12 mouse cellular contexts compared by ENCODE assay signal in genomic region chr9:62255896-62256576, GRCm38 (mm10). TPM values are rescaled to one million over a fixed set of nuclear protein-coding genes. Genes with fewer than 3 reads are reported as not detected.
A peak's percentile ranks its signal among the peaks of the same experiment; 100 is the strongest.
DNase-seq lines count a peak whose midpoint lies in the region; ATAC-seq and TF ChIP-seq lines count a peak whose summit lies in the region.
"Had no signal": no experiment of that assay in that cellular context is flagged by ENCODE, and none has a peak within 500 bp of the region (broad histone marks: within the 10 kb centered on the region; RNA-seq: fewer than 3 reads in every experiment).

No protein-coding gene starts in this region.

- H3K9me3 ChIP-seq in neural tube, embryonic 11.5 days (ENCODE audit: control insufficient read depth, low read length), result no peaks in the 10 kb centered on the region
- no peaks in the 10 kb centered on the region for H3K9me3 ChIP-seq in hindbrain, postnatal 0 days (ENCODE audit: low read length)
- no peaks in the 10 kb centered on the region for H3K9me3 ChIP-seq in stomach, embryonic 14.5 days (ENCODE audit: control insufficient read depth, low read depth, low read length)
- H3K9me3 ChIP-seq in liver, embryonic 11.5 days (ENCODE audit: control insufficient read depth, low read length), result no peaks in the 10 kb centered on the region
- H3K9me3 ChIP-seq: embryonic facial prominence, embryonic 13.5 days; neural tube, embryonic 12.5 days had no signal

- no peak for ATAC-seq in neural tube, embryonic 11.5 days (ENCODE audit: insufficient read depth, low FRiP score, low TSS enrichment)
- peak; percentile 38; the same call in 1 of the 2 replicates for ATAC-seq in hindbrain, postnatal 0 days
- ATAC-seq in stomach, embryonic 14.5 days (ENCODE audit: insufficient number of reproducible peaks, insufficient read depth, low FRiP score, low read depth), result no peak
- no peak for ATAC-seq in liver, embryonic 11.5 days (replicated peaks; ENCODE audit: low FRiP score)

- H3K4me3 ChIP-seq in gastrocnemius, adult 2 months, result no peak overlapping the region
- H3K4me3 ChIP-seq in neural tube, embryonic 11.5 days (ENCODE audit: low read depth, low read length), result no peak overlapping the region
- H3K4me3 ChIP-seq in hindbrain, postnatal 0 days (ENCODE audit: low read length), result no peak overlapping the region
- H3K4me3 ChIP-seq in stomach, embryonic 14.5 days (ENCODE audit: low read depth, low read length), result no peak overlapping the region
- no peak overlapping the region for H3K4me3 ChIP-seq in liver, embryonic 11.5 days (ENCODE audit: low read depth, low read length)
- H3K4me3 ChIP-seq: embryonic facial prominence, embryonic 13.5 days; neural tube, embryonic 12.5 days had no signal

- 0 out of 2 replicates have a peak, but pooled peaks have one; percentile 1 for TF ChIP-seq CTCF in gastrocnemius, adult 2 months (IDR thresholded peaks at IDR 0.05)
- peak; percentile 36 for TF ChIP-seq CTCF in hindbrain, postnatal 0 days (IDR thresholded peaks at IDR 0.05; ENCODE audit: low read depth)

- no peaks in the 10 kb centered on the region for H3K36me3 ChIP-seq in neural tube, embryonic 11.5 days (ENCODE audit: control insufficient read depth, insufficient read depth, low read length)
- no peaks in the 10 kb centered on the region for H3K36me3 ChIP-seq in hindbrain, postnatal 0 days (ENCODE audit: insufficient read depth, low read length)
- no peaks in the 10 kb centered on the region for H3K36me3 ChIP-seq in stomach, embryonic 14.5 days (ENCODE audit: control insufficient read depth, insufficient read depth, low read length)
- H3K36me3 ChIP-seq in liver, embryonic 11.5 days (ENCODE audit: control insufficient read depth, insufficient read depth, low read length), result no peaks in the 10 kb centered on the region
- H3K36me3 ChIP-seq: embryonic facial prominence, embryonic 13.5 days; neural tube, embryonic 12.5 days had no signal

- peaks cover 2% of the 10 kb centered on the region; the same call in 1 of the 2 replicates for H3K4me1 ChIP-seq in neural tube, embryonic 11.5 days (ENCODE audit: control insufficient read depth, insufficient read depth, low read length)
- no peaks in the 10 kb centered on the region for H3K4me1 ChIP-seq in hindbrain, postnatal 0 days (ENCODE audit: insufficient read depth, low read length)
- peaks cover 4% of the 10 kb centered on the region; the same call in 1 of the 2 replicates for H3K4me1 ChIP-seq in stomach, embryonic 14.5 days (ENCODE audit: control insufficient read depth, insufficient read depth, low read length)
- H3K4me1 ChIP-seq in liver, embryonic 11.5 days (replicated peaks; ENCODE audit: control insufficient read depth, insufficient read depth, low read length), result no peaks in the 10 kb centered on the region
- H3K4me1 ChIP-seq: embryonic facial prominence, embryonic 13.5 days had no signal

- H3K27ac ChIP-seq in gastrocnemius, adult 2 months, result peak overlapping the region; percentile 50
- peak overlapping the region; percentile 35; the same call in 1 of the 2 replicates for H3K27ac ChIP-seq in neural tube, embryonic 11.5 days (ENCODE audit: low read depth, low read length)
- H3K27ac ChIP-seq in hindbrain, postnatal 0 days, result no peak overlapping the region
- H3K27ac ChIP-seq in stomach, embryonic 14.5 days (ENCODE audit: low read length), result peak overlapping the region; percentile 55; the same call in 1 of the 2 replicates
- no peak overlapping the region for H3K27ac ChIP-seq in liver, embryonic 11.5 days (ENCODE audit: low read depth, low read length)
- H3K27ac ChIP-seq: embryonic facial prominence, embryonic 13.5 days; neural tube, embryonic 12.5 days had no signal

- 57% methylated on average over 9 of the region's 9 CpGs for WGBS in neural tube, embryonic 11.5 days
- 41% methylated on average over 9 of the region's 9 CpGs for WGBS in hindbrain, postnatal 0 days
- WGBS in stomach, embryonic 14.5 days, result 58% methylated on average over 9 of the region's 9 CpGs
- WGBS in liver, embryonic 11.5 days, result 67% methylated on average over 9 of the region's 9 CpGs

- intact Hi-C loops in gastrocnemius, adult 2 months (cut with DNase I), result no loop called here
- intact Hi-C loops in gastrocnemius, postnatal 36 days (cut with DNase I), result no loop called here

- no peaks in the 10 kb centered on the region for H3K27me3 ChIP-seq in neural tube, embryonic 11.5 days (ENCODE audit: control insufficient read depth, insufficient read depth, low read length)
- no peaks in the 10 kb centered on the region for H3K27me3 ChIP-seq in hindbrain, postnatal 0 days (ENCODE audit: insufficient read depth, low read length)
- no peaks in the 10 kb centered on the region for H3K27me3 ChIP-seq in stomach, embryonic 14.5 days (ENCODE audit: control insufficient read depth, insufficient read depth, low read length)
- no peaks in the 10 kb centered on the region for H3K27me3 ChIP-seq in liver, embryonic 11.5 days (replicated peaks; ENCODE audit: control insufficient read depth, insufficient read depth, low read length)
- H3K27me3 ChIP-seq: embryonic facial prominence, embryonic 13.5 days; neural tube, embryonic 12.5 days had no signal

- no peak overlapping the region for H3K4me2 ChIP-seq in neural tube, embryonic 11.5 days (ENCODE audit: low read depth)
- H3K4me2 ChIP-seq in hindbrain, postnatal 0 days (ENCODE audit: low read depth, low read length), result no peak overlapping the region
- H3K4me2 ChIP-seq in stomach, embryonic 14.5 days (replicated peaks; ENCODE audit: low read depth, low read length), result no peak overlapping the region
- no peak overlapping the region for H3K4me2 ChIP-seq in liver, embryonic 11.5 days
- H3K4me2 ChIP-seq: embryonic facial prominence, embryonic 13.5 days; neural tube, embryonic 12.5 days had no signal

- no peak overlapping the region for H3K9ac ChIP-seq in neural tube, embryonic 11.5 days (ENCODE audit: low read length)
- no peak overlapping the region for H3K9ac ChIP-seq in hindbrain, postnatal 0 days (replicated peaks; ENCODE audit: low read length)
- H3K9ac ChIP-seq in stomach, embryonic 14.5 days (replicated peaks; ENCODE audit: low read depth, low read length), result no peak overlapping the region
- H3K9ac ChIP-seq in liver, embryonic 11.5 days (ENCODE audit: low read depth, low read length), result no peak overlapping the region
- H3K9ac ChIP-seq: embryonic facial prominence, embryonic 13.5 days; neural tube, embryonic 12.5 days had no signal

- DNase-seq in gastrocnemius, adult 2 months, result no peak
- no peak for DNase-seq in gastrocnemius, postnatal 36 days
- DNase-seq in neural tube, embryonic 11.5 days (ENCODE audit: low spot score), result no peak
- DNase-seq in neural tube, embryonic 10.5 days (ENCODE audit: extremely low spot score, low spot score), result no peak
- DNase-seq in hindbrain, postnatal 0 days (ENCODE audit: low spot score), result peak; percentile 32
- no peak for DNase-seq in gastrocnemius, adult 8-10 months (ENCODE audit: low spot score in 2 of 2)
- DNase-seq in liver, embryonic 11.5 days (ENCODE audit: low spot score), result no peak

RNA-seq across cellular contexts. Expression of gene Spesp1, which starts 26.0 kb away (rescaled TPM):
- not detected for total RNA-seq in gastrocnemius, adult 2 months (2021)
- total RNA-seq in gastrocnemius, postnatal 36 days (2021), result not detected
- polyA plus RNA-seq in neural tube, embryonic 11.5 days (2014; fragmentation: Nextera tagmentation; extraction: Ambion mirVana), result not detected in 2 replicates
- total RNA-seq in hindbrain, postnatal 0 days (2014; rRNA removed), result not detected in 2 replicates
- not detected in 2 replicates for polyA plus RNA-seq in hindbrain, postnatal 0 days (2015; fragmentation: Nextera tagmentation; extraction: Ambion mirVana)
- polyA plus RNA-seq in stomach, embryonic 14.5 days (2014; fragmentation: Nextera tagmentation; extraction: Ambion mirVana), result not detected in 2 replicates
- total RNA-seq in gastrocnemius, adult 8-10 months (2022), result not detected
- polyA plus RNA-seq in liver, embryonic 11.5 days (2014; fragmentation: Nextera tagmentation; extraction: Ambion mirVana), result not detected in 2 replicates
- total RNA-seq: granulocyte monocyte progenitor cell, adult 5-6 weeks; liver, adult 2 months had no signal
- polyA plus RNA-seq: embryonic facial prominence, embryonic 13.5 days; liver, adult 2 months; neural tube, embryonic 12.5 days had no signal

Comparison
In these comparisons a context has a peak if more than half of its experiments do, and no peak if none do; other contexts are left out.
1. H3K27ac ChIP-seq: peak in gastrocnemius, adult 2 months (single experiment), neural tube, embryonic 11.5 days (single experiment) and stomach, embryonic 14.5 days (single experiment); none in hindbrain, postnatal 0 days (single experiment) and liver, embryonic 11.5 days (single experiment).